ENCODE assay signal across 10 mouse cellular contexts in the genomic region with DNA sequence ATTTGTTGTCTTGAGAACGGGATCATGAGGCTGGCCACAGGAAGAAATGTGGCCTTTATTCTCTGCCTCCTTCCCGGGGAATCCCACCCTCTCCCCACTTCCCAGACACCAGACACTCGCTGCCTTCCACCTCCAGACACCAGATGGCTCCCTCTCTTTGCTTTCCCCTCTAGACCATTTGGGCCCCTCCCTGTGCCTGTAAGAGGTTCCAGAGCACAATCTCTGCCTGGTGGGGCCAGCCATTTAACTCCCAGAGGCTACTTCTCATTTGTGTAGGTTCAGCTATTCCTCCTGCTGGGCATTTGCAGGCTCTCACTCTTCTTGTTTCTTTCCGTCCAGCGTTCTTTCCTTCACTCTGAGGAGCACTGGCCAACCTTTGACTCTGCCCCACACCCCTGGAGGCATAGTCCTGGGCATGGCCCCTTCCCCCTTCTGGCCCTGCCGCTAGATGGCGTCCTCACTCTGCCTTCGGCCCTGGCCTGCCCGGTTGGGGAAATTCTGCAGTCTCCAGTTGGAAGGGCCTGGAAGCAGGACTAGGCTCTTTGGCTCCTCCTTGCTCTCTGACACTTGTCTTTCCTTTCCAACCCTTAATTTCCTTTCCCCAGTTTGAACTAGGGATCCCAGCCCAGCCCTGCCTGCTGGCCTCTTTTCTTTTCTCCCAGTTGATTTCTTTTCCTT. TPM values are rescaled to one million over a fixed set of nuclear protein-coding genes. Genes with fewer than 3 reads are reported as not detected.
DNase-seq lines count a peak whose midpoint lies in the region; ATAC-seq and TF ChIP-seq lines count a peak whose summit lies in the region.
"Had no signal": no experiment of that assay in that cellular context is flagged by ENCODE, and none has a peak within 500 bp of the region (broad histone marks: within the 10 kb centered on the region; RNA-seq: fewer than 3 reads in every experiment).

No protein-coding gene starts in this region.

- in situ Hi-C loops in CH12.LX (cut with MboI; ENCODE audit: low pct_ligation_motif_present, low pct_unique_long_range_greater_than_20kb, low sequenced_read_pairs): loop anchor here (25.0 kb wide), 2 partner anchors 568 to 818 kb away; no protein-coding TSS in a partner anchor

- intact Hi-C loops in left cerebral cortex, postnatal 4 days (cut with DNase I): loop anchor here (5.0 to 10.0 kb wide), 2 partner anchors 568 to 725 kb away; a partner anchor contains a TSS

- H3K9me3 ChIP-seq in forebrain, embryonic 10.5 days: no peaks in the 10 kb centered on the region
- H3K9me3 ChIP-seq in forebrain, embryonic 12.5 days: no peaks in the 10 kb centered on the region
- H3K9me3 ChIP-seq in CH12.LX (replicated peaks; ENCODE audit: low read length): peaks cover under 1% of the 10 kb centered on the region
- no peaks in the 10 kb centered on the region for H3K9me3 ChIP-seq in neural tube, embryonic 11.5 days (ENCODE audit: control insufficient read depth, low read length)
- H3K9me3 ChIP-seq: G1E had no signal

- no peak overlapping the region for H3K9ac ChIP-seq in forebrain, embryonic 12.5 days
- no peak overlapping the region for H3K9ac ChIP-seq in CH12.LX (ENCODE audit: insufficient read depth, low read depth)
- H3K9ac ChIP-seq in neural tube, embryonic 11.5 days (ENCODE audit: low read length): no peak overlapping the region

- TF ChIP-seq RAD21 in CH12.LX (IDR thresholded peaks at IDR 0.05; ENCODE audit: low read depth, low read length): peak; percentile 55

- 4% methylated on average over 9 of the region's 9 CpGs for WGBS in forebrain, embryonic 10.5 days
- WGBS in forebrain, embryonic 12.5 days: 4% methylated on average over 9 of the region's 9 CpGs
- WGBS in neural tube, embryonic 11.5 days: 6% methylated on average over 9 of the region's 9 CpGs

- peaks cover 64% of the 10 kb centered on the region for H3K27me3 ChIP-seq in forebrain, embryonic 10.5 days (ENCODE audit: poor library complexity, severe bottlenecking)
- H3K27me3 ChIP-seq in forebrain, embryonic 12.5 days: peaks cover 70% of the 10 kb centered on the region
- H3K27me3 ChIP-seq in CH12.LX (replicated peaks): peaks cover 20% of the 10 kb centered on the region
- H3K27me3 ChIP-seq in neural tube, embryonic 11.5 days (ENCODE audit: control insufficient read depth, insufficient read depth, low read length): peaks cover 38% of the 10 kb centered on the region

- TF ChIP-seq CTCF in CH12.LX (conservative IDR thresholded peaks at IDR 0.05 in 1 of 2, IDR thresholded peaks at IDR 0.05 in 1 of 2; ENCODE audit: low read depth in 2 of 2, low read length in 2 of 2): peak; percentile 19 to 62; a peak in 2 of 4 replicates

- peaks cover 27% of the 10 kb centered on the region for H3K4me1 ChIP-seq in forebrain, embryonic 10.5 days
- peaks cover 15% of the 10 kb centered on the region for H3K4me1 ChIP-seq in forebrain, embryonic 12.5 days
- no peaks in the 10 kb centered on the region for H3K4me1 ChIP-seq in CH12.LX (ENCODE audit: control insufficient read depth in 1 of 2, insufficient read depth in 2 of 2)
- H3K4me1 ChIP-seq in neural tube, embryonic 11.5 days (ENCODE audit: control insufficient read depth, insufficient read depth, low read length): no peaks in the 10 kb centered on the region

- H3K36me3 ChIP-seq in forebrain, embryonic 10.5 days (replicated peaks): no peaks in the 10 kb centered on the region
- H3K36me3 ChIP-seq in forebrain, embryonic 12.5 days (replicated peaks): no peaks in the 10 kb centered on the region
- H3K36me3 ChIP-seq in CH12.LX (replicated peaks in 1 of 2; ENCODE audit: control insufficient read depth in 1 of 2, insufficient read depth in 1 of 2, low read length in 1 of 2): no peaks in the 10 kb centered on the region
- H3K36me3 ChIP-seq in neural tube, embryonic 11.5 days (ENCODE audit: control insufficient read depth, insufficient read depth, low read length): no peaks in the 10 kb centered on the region
- H3K36me3 ChIP-seq: G1E had no signal

- ATAC-seq in forebrain, embryonic 12.5 days (ENCODE audit: low FRiP score): no peak
- peak; percentile 59; the same call in 1 of the 2 replicates for ATAC-seq in neural tube, embryonic 11.5 days (ENCODE audit: insufficient read depth, low FRiP score, low TSS enrichment)
- no peak for ATAC-seq in inflammation-experienced regulatory T-cells, adult 6 months

- TF ChIP-seq POLR2A in CH12.LX (IDR thresholded peaks at IDR 0.05; ENCODE audit: low read depth, low read length): no peak

- dilution Hi-C loops in CH12.LX (cut with MboI; ENCODE audit: extremely low pct_ligation_motif_present, extremely low pct_unique_long_range_greater_than_20kb, low sequenced_read_pairs): no loop called here

- H3K4me3 ChIP-seq in forebrain, embryonic 10.5 days: no peak overlapping the region
- no peak overlapping the region for H3K4me3 ChIP-seq in forebrain, embryonic 12.5 days (replicated peaks)
- no peak overlapping the region for H3K4me3 ChIP-seq in CH12.LX (replicated peaks in 1 of 3; ENCODE audit: low read depth in 2 of 3, low read length in 2 of 3, poor library complexity in 1 of 3)
- no peak overlapping the region for H3K4me3 ChIP-seq in neural tube, embryonic 11.5 days (ENCODE audit: low read depth, low read length)
- H3K4me3 ChIP-seq: myocyte had no signal

- no peak overlapping the region for H3K27ac ChIP-seq in forebrain, embryonic 10.5 days
- no peak overlapping the region for H3K27ac ChIP-seq in forebrain, embryonic 12.5 days
- H3K27ac ChIP-seq in CH12.LX (ENCODE audit: insufficient read depth, low read depth): no peak overlapping the region
- H3K27ac ChIP-seq in neural tube, embryonic 11.5 days (ENCODE audit: low read depth, low read length): no peak overlapping the region

- no peaks in the 10 kb centered on the region for H3K79me2 ChIP-seq in CH12.LX (replicated peaks; ENCODE audit: control insufficient read depth, extremely low read depth, insufficient read depth, poor library complexity, severe bottlenecking)

- no peak for TF ChIP-seq EP300 in CH12.LX (IDR thresholded peaks at IDR 0.05; ENCODE audit: low read length)

- H3K4me2 ChIP-seq in forebrain, embryonic 12.5 days: no peak overlapping the region
- H3K4me2 ChIP-seq in CH12.LX (ENCODE audit: insufficient read depth, low read depth, poor library complexity, severe bottlenecking): no peak overlapping the region
- no peak overlapping the region for H3K4me2 ChIP-seq in neural tube, embryonic 11.5 days (ENCODE audit: low read depth)

- peak; percentile 56 for DNase-seq in forebrain, embryonic 10.5 days (ENCODE audit: extremely low spot score, low spot score)
- peak; percentile 24 for DNase-seq in CH12.LX (ENCODE audit: extremely low read depth)
- peak; percentile 41 to 65 for DNase-seq in cerebellum, postnatal 25 days
- peak; percentile 62 for DNase-seq in heart, postnatal 4 days
- DNase-seq in left cerebral cortex, postnatal 4 days: peak; percentile 68
- peak; percentile 65 for DNase-seq in neural tube, embryonic 11.5 days (ENCODE audit: low spot score)

TF ChIP-seq in CH12.LX, 34 proteins besides CTCF, POLR2A, EP300 and RAD21:
- no peak for TF ChIP-seq IRF4 (IDR thresholded peaks at IDR 0.05; ENCODE audit: low read depth, low read length)
- peak; percentile 44 for TF ChIP-seq SMC3 (IDR thresholded peaks at IDR 0.05; ENCODE audit: low read depth, low read length)

RNA-seq across cellular contexts. Expression of a gene that starts 2.6 kb away (rescaled TPM):
- 2.3 and 2.6 TPM in 2 replicates for polyA plus RNA-seq in forebrain, embryonic 10.5 days (2016; fragmentation: Nextera tagmentation; extraction: Ambion mirVana)
- 2.7 and 4.2 TPM in 2 replicates for polyA plus RNA-seq in forebrain, embryonic 12.5 days (2016; fragmentation: Nextera tagmentation; extraction: Ambion mirVana)
- total RNA-seq in CH12.LX (2012; rRNA removed) (not detected in 2 replicates), CH12.LX (2014; rRNA removed) (not detected in 2 replicates)
- polyA plus RNA-seq in CH12.LX (2012; ENCODE audit: insufficient read length, low read depth): not detected in 2 replicates
- not detected for total RNA-seq in heart, postnatal 4 days (2021)
- 1 to 10 TPM; 1.9 to 2.6 TPM for total RNA-seq in left cerebral cortex, postnatal 4 days (2021)
- 1.9 and 2.5 TPM in 2 replicates for polyA plus RNA-seq in neural tube, embryonic 11.5 days (2014; fragmentation: Nextera tagmentation; extraction: Ambion mirVana)
- not detected for polyA plus RNA-seq in inflammation-experienced regulatory T-cells, adult 6 months (2017; shearing (Covaris generic))
- total RNA-seq: G1E had no signal
- polyA plus RNA-seq: G1E, myocyte had no signal
